Mouse (Mus musculus): ENCODE data around the gene Slc5a5. TPM values are rescaled to one million over a fixed set of nuclear protein-coding genes. Genes with fewer than 3 reads are reported as not detected.

Gene Slc5a5
- polyA plus RNA-seq (2017; shearing (Covaris generic)): not detected

DNA sequence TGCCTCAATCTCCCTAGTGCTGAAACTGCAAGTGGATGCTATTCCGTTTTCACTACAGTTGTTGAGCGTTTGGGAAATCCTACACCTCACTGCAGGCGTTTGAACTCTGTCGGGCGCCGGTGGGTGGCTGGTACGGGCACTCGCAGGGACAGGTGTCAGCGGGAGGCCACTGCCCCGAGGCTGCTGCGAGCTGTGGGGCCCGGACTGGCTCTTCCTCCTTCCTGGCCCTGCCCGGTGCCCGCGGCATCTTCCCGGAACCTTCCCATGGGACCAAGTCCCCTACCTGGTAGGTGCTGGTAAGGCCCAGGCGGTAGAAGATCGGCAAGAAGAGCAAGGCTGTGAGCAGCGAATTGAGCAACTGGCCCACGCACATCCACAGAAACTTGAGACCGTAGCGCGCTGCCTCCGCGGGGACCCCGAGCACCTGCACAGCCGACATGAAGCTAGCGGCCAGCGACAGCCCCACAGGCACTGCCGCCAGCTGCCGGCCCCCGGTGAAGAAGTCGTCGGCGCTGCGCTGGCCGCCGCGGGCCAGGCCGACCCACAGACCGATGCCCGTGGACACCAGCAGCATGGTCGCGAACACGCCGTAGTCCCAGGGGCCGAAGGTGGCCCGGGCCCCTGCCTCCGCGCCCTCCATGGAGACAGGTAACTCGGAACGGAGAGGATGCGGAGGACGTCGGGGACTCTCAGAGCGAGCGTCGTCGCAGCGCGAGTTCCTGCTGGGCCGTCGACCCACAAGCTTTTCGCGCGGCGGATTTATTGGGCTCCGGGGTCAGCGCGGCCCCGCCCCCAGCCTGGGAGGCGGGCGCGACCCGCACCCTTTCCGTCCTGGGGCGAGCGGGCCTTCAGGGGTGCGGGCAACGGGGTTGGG, at the start of gene Slc5a5:
Slc5a5 (minus strand) TSS at position 736 of the 874 bp plus-strand sequence.

DNA sequence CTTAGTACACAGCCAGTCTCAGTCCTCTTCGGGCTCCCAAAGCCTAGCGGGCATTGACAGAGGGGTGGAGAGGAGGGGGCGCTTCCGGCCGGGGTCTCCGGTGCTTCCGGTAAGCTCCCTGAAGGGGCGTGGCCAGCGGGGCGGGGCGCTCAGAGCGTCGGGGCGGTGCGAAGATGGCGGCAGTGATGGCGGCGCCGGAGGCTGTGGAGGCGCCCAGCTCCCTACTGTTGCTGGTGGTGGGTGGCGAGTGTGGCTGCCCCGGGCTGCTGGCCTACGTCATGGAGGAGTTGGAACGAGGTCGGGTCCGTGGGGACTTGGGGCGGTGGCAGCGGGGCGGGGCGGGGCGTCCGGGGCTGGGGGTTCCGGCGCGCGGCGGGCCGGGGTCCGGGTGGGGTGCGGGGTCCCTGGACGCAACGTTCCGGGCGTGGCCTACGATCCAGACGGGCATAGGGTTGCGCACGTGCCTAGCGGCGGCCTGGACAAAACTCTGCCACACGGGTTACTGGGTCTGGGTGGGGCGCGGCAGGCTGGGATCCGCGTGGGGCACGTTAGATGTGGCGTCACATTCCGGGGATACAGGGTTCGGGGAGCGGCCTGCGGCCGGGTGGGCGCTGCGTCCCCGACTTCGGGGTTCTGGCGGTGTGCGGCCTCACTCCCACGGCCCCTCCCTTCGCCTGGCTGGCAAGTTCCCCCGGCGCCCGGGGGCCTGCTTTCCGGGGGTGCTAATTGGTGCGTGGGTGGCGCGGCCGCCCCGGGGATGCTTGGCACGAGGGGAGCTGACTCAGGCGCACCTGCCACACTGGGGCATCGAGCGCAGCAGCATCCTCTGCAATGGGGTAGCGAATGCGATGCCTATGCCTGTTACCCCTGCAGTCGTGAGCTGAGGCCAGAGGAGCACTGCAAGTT, 13.5 kb upstream of the Slc5a5 start, which contains the start of gene Map1s:
Map1s (plus strand) TSS at position 102 of the 906 bp plus-strand sequence.

GRCm38 (mm10) chr8:70897021-70897680, 4.6 kb upstream of the Slc5a5 start, which contains the start of gene Rpl18a:
Gene Rpl18a, minus strand, starts transcription at chr8:70897412.

DNA sequence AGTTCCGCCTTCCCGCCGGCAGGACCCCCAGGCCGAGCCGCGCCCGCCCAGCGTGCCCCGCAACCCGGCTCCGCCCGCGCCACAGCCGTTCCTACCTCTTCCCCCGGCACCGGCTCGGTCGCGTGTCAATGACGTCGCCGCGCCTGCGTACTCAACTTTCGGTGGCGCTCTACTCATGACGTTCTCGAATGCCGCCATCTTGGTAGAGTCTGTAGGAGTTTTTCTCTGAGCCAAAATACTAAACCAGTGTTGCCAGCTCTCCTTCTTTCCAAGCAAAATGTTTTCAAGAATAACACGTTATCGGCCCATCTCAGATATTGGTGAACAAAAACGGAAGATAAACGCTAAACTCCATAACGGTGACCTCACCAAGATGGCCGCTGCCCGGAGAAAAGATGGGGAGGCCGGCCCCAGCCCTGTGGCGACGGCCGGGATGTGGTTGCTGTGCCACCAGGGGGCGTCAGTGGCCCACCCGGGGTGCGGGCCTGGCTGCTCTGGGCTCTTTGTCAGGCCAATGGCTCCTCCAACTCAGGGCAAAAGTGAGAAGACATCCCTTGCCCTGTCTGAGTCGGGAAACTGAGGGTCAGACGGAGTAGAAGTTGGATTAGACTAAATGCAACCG, 19.1 kb downstream of the Slc5a5 start, which contains the start of gene Ccdc124:
Ccdc124 (minus strand) TSS at position 572 of the 622 bp plus-strand sequence.

DNA sequence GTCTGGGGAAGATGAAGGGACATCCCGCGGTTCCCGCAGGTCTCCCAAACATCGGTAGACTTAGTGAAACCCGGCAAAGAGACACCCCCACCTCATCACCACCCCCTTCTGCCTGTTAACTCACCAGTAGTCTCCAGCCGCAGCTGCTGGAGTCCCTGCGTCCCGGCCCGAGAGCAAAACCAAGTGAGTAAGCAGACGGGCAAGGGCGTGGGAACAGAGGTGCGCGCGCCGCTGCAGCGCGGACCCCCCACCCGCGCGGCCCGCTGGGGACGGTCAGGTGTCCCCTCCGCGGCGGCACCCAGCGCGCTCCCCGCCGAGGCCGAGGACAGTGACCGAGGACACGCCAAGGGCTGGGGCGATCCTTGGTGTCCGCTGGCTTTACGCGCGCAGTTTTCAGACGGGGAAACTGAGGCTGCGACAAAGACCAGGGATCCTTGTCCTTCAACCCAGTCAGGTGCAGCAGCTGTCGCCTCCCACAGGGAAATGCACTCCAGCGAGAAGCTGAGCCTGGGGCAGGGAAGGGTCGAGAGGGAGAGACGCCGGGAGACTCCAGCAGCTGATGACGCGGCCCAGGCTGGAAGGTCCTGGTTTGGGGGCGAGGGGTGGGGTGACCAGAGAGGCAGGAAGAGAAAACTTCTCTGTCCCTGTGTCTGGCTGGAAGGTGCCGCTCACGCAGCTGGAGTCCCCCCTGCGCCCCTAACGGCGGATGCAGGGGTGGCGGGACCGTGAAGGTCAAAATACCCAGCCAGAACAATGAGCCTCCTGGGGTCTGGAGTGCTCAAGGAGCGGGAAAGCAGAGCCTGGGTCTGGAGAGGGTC, 29.5 kb downstream of the Slc5a5 start, which contains the start of gene Kcnn1:
Kcnn1 (minus strand) TSS at position 435 of the 818 bp plus-strand sequence.

GRCm38 (mm10) chr8:70839408-70840351, 52.9 kb downstream of the Slc5a5 start, which contains the start of gene Arrdc2:
Gene Arrdc2, minus strand, starts transcription at chr8:70839720.

Other genes with a start within 250 kb of the Slc5a5 start
- 5.5 TPM for gene Pgpep1, start 232.4 kb downstream of the Slc5a5 start, polyA plus RNA-seq (2017; shearing (Covaris generic))
- 379 TPM for gene Lsm4, start 219.5 kb downstream of the Slc5a5 start, polyA plus RNA-seq (2017; shearing (Covaris generic))
- gene Jund, start 193.8 kb downstream of the Slc5a5 start, polyA plus RNA-seq (2017; shearing (Covaris generic)): 866 TPM
- 0.16 TPM for gene Iqcn, start 189.3 kb downstream of the Slc5a5 start, polyA plus RNA-seq (2017; shearing (Covaris generic))
- not detected for gene Gm3336, start 174.2 kb downstream of the Slc5a5 start, polyA plus RNA-seq (2017; shearing (Covaris generic))
- 0.98 TPM for gene Pde4c, start 169.0 kb downstream of the Slc5a5 start, polyA plus RNA-seq (2017; shearing (Covaris generic))
- 13.2 TPM for gene Rab3a, start 138.1 kb downstream of the Slc5a5 start, polyA plus RNA-seq (2017; shearing (Covaris generic))
- 71.6 TPM for gene Mpv17l2, start 131.8 kb downstream of the Slc5a5 start, polyA plus RNA-seq (2017; shearing (Covaris generic))
- 32.8 TPM for gene Pik3r2, start 116.0 kb downstream of the Slc5a5 start, polyA plus RNA-seq (2017; shearing (Covaris generic))
- 97.6 TPM for gene Mast3, start 87.7 kb downstream of the Slc5a5 start, polyA plus RNA-seq (2017; shearing (Covaris generic))
- 34.9 TPM for gene Il12rb1, start 84.3 kb downstream of the Slc5a5 start, polyA plus RNA-seq (2017; shearing (Covaris generic))
- 23.7 TPM for gene Arrdc2, start 53.0 kb downstream of the Slc5a5 start, polyA plus RNA-seq (2017; shearing (Covaris generic))
- gene Kcnn1, start 29.5 kb downstream of the Slc5a5 start, polyA plus RNA-seq (2017; shearing (Covaris generic)): not detected
- 64.8 TPM for gene Ccdc124, start 18.8 kb downstream of the Slc5a5 start, polyA plus RNA-seq (2017; shearing (Covaris generic))
- 5,768 TPM for gene Rpl18a, start 4.7 kb upstream of the Slc5a5 start, polyA plus RNA-seq (2017; shearing (Covaris generic))
- gene Map1s, start 13.2 kb upstream of the Slc5a5 start, polyA plus RNA-seq (2017; shearing (Covaris generic)): 74.7 TPM